Mouse (Mus musculus) heart, embryonic 16.5 days (tissue): ENCODE measurements around the gene Srgap1. TPM values are rescaled to one million over a fixed set of nuclear protein-coding genes. Genes with fewer than 3 reads are reported as not detected.

ENCODE experiments used
- ATAC-seq: fragments of 200-750 bp; cut with Nextera tagmentation; replicated peaks from 2 replicates; pipeline ENCODE4 v1.8.0; 2017; ENCODE audit warnings: moderate number of reproducible peaks; ENCODE audit not compliant: insufficient read depth, low FRiP score; ENCODE audit errors: extremely low read depth
- H3K27ac ChIP-seq: fragments of 300-500 bp; sonication (generic); 2 replicates; pipeline ENCODE4 v1.5.1; 2014; ENCODE audit warnings: mild to moderate bottlenecking, low read length, control low read depth, moderate library complexity
- H3K27me3 ChIP-seq: fragments of 300-500 bp; sonication (generic); 2 replicates; pipeline ENCODE4 v1.6.1; 2014; ENCODE audit warnings: low read length, mixed read lengths; ENCODE audit not compliant: control insufficient read depth, insufficient read depth
- H3K36me3 ChIP-seq: fragments of 300-500 bp; sonication (generic); 2 replicates; pipeline ENCODE4 v1.6.1; 2014; ENCODE audit not compliant: control insufficient read depth, insufficient read depth
- H3K4me1 ChIP-seq: fragments of 300-500 bp; sonication (generic); 2 replicates; pipeline ENCODE4 v1.6.1; 2014; ENCODE audit warnings: low read length, mixed read lengths; ENCODE audit not compliant: control insufficient read depth, insufficient read depth
- H3K4me2 ChIP-seq: fragments of 300-500 bp; sonication (generic); 2 replicates; pipeline ENCODE4 v1.6.1; 2014; ENCODE audit warnings: low read depth, mild to moderate bottlenecking, control low read depth, low read length
- H3K4me3 ChIP-seq: fragments of 300-500 bp; sonication (generic); 2 replicates; pipeline ENCODE4 v1.5.1; 2014; ENCODE audit warnings: mild to moderate bottlenecking, control low read depth, low read length
- H3K9ac ChIP-seq: fragments of 300-500 bp; sonication (generic); 2 replicates; pipeline ENCODE4 v1.6.1; 2014; ENCODE audit warnings: low read length, control low read depth
- H3K9me3 ChIP-seq: fragments of 300-500 bp; sonication (generic); replicated peaks from 2 replicates; pipeline ENCODE4 v1.6.1; 2016; ENCODE audit warnings: low read length; ENCODE audit not compliant: control insufficient read depth
- WGBS: fragments of 180-500 bp; shearing (Covaris S2); extraction: QIAGEN DNeasy Blood & Tissue Kit; methylation state at CpG from one replicate; pipeline ENCODE4 v1.1.7; 2014; 5-methylcytosine and 5-hydroxymethylcytosine counted together
- polyA plus RNA-seq: library from polyadenylated mRNA; unstranded; fragments of >200 nt; fragmentation: Nextera tagmentation; extraction: Ambion mirVana; gene quantifications from 2 replicates; pipeline ENCODE4 v1.2.1, GENCODE M21; 2015

The Srgap1 gene
- polyA plus RNA-seq, 1 experiment from 2014 or later, result 7.1 TPM

DNA sequence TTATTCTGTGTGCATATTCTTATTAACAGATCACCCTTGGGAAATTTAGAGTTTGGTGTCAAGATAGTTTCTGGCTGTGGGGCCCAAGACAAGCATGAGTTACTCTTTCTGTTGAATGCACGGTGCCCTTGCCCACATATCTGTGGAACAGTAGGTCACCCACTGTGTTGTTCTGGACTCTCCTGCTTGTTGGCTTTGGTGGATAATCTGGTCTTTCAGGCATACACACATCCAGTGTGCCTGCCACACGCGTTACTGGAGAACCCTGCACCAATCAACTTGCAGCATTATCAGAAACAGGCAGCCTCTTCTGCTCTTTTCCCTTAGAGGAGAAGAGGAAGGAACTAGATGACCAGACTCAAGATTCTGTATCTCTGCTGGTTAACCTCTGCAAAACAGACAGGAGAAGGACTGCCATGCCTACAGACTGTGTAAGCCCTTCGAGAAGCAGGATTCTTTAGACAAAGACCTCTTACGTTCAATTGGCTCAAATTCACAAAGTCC is 217.3 kb downstream of the Srgap1 start:
- WGBS, result 74% methylated on average over 5 of the region's 5 CpGs
- Histone ChIP-seq H3K9me3 (no peaks in the 10 kb centered on the region), H3K4me1 (peaks cover 10% of the 10 kb centered on the region), H3K4me3 (no peak overlapping the region), H3K4me2 (no peak overlapping the region), H3K9ac (no peak overlapping the region), H3K27ac (no peak overlapping the region), H3K27me3 (no peaks in the 10 kb centered on the region), H3K36me3 (0 out of 2 replicates have a peak, but pooled peaks cover 3% of the 10 kb centered on the region)
- ATAC-seq, result no peak

DNA sequence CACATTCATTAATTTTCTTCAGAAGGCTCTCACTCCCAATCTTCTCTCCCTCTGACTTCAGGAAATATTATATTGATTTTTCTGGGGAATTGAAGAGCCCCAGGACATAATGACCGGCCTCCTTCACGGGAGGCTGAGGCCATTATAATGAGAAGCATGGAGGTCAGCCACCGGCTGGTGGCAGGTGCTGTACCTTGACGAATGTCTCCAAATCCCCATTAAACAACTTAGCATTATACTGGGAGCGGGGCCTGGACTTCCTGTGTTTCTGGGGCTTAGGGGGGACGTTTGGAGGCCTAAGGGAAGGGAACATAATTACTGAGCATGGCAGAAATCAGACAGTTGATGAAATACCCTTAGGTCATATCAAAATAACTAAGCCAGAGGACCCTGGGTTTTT is 218.1 kb downstream of the Srgap1 start:
- peaks cover 10% of the 10 kb centered on the region for H3K4me1 ChIP-seq
- H3K9ac ChIP-seq, result no peak overlapping the region
- H3K27me3 ChIP-seq, result no peaks in the 10 kb centered on the region
- no peak overlapping the region for H3K27ac ChIP-seq
- H3K4me3 ChIP-seq, result no peak overlapping the region
- H3K36me3 ChIP-seq, result 0 out of 2 replicates have a peak, but pooled peaks cover 3% of the 10 kb centered on the region
- no peak for ATAC-seq
- 75% methylated on average over 6 of the region's 6 CpGs for whole genome bisulfite sequencing
- H3K9me3 ChIP-seq, result no peaks in the 10 kb centered on the region
- H3K4me2 ChIP-seq, result no peak overlapping the region

DNA sequence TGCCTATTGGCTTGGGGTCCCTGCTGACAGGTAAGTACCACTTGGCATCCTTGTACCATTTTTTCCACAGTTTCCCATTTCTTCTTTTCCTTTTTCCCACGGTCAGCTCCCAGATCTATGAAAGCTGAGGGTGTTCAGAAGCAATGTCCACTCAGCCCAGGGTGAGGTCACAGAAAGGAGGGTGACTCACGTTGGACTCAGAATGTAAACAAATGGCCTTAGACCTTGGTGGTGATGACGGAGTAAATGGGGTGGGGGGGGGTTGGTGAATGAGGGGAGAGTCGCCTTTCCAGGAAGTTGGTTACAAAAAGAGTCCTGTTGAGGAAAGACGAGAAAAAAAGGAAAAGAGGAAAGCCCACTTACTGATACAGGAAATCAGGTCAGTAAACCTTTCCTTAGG is 224.4 kb downstream of the Srgap1 start:
- Histone ChIP-seq H3K4me2 (no peak overlapping the region), H3K27me3 (no peaks in the 10 kb centered on the region), H3K4me1 (no peaks in the 10 kb centered on the region), H3K4me3 (no peak overlapping the region), H3K36me3 (0 out of 2 replicates have a peak, but pooled peaks cover 2% of the 10 kb centered on the region), H3K27ac (no peak overlapping the region), H3K9ac (no peak overlapping the region), H3K9me3 (no peaks in the 10 kb centered on the region)
- 45% methylated on average over 5 of the region's 5 CpGs for WGBS
- no peak for ATAC-seq

DNA sequence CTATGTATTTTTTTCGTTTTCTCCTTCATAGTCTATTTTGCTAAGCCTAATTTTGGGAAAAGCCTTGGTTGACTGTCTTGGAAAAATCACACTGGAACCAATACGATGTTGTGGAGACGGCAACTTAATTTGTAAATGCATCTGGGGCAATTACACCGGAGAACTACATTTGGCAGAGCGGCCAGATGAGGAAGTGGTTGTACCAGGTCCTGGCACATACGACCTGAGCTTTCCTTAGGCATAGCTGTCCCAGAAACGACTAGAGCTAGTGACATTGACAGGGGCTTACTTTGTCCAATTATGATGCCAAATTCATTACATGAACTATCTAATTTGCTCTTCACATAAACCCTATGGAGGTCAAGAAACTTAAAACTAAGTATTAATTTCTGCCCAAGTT is 226.3 kb downstream of the Srgap1 start:
- Histone ChIP-seq H3K4me2 (no peak overlapping the region), H3K27ac (no peak overlapping the region), H3K27me3 (no peaks in the 10 kb centered on the region), H3K9ac (no peak overlapping the region), H3K4me1 (no peaks in the 10 kb centered on the region), H3K4me3 (no peak overlapping the region), H3K36me3 (0 out of 2 replicates have a peak, but pooled peaks cover 2% of the 10 kb centered on the region), H3K9me3 (no peaks in the 10 kb centered on the region)
- no peak for ATAC-seq
- 84% methylated on average over 7 of the region's 7 CpGs for WGBS

DNA sequence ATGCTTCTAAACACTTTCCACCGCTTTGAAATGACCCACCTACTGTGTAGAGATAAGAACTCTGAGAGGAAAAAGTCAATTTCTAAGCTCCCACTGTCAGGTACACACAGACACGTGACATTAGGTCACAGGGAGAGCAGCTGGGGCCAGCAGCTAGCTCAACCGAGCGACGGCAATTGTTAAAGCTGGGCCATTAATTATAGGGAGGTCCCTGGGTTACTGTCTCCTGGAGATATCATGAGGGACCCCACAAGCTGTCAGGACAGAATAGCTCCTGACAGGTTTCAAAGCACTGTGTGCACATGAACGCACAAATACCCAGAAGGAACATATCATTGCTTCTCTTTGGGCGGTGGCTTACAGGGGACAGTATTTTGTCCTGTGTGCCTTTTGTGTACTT is 229.1 kb downstream of the Srgap1 start:
- no peaks in the 10 kb centered on the region for H3K9me3 ChIP-seq
- H3K9ac ChIP-seq, result no peak overlapping the region
- no peak overlapping the region for H3K4me2 ChIP-seq
- no peak overlapping the region for H3K4me3 ChIP-seq
- H3K36me3 ChIP-seq, result 0 out of 2 replicates have a peak, but pooled peaks cover 2% of the 10 kb centered on the region
- H3K4me1 ChIP-seq, result no peaks in the 10 kb centered on the region
- WGBS, result 76% methylated on average over 7 of the region's 7 CpGs
- ATAC-seq, result no peak
- no peaks in the 10 kb centered on the region for H3K27me3 ChIP-seq
- no peak overlapping the region for H3K27ac ChIP-seq

GRCm38 (mm10) chr10:121807771-121808170 is 239.3 kb downstream of the Srgap1 start:
- Histone ChIP-seq H3K4me1 (peaks cover 2% of the 10 kb centered on the region; the same call in 1 of the 2 replicates), H3K4me3 (no peak overlapping the region), H3K36me3 (no peaks in the 10 kb centered on the region), H3K27me3 (no peaks in the 10 kb centered on the region), H3K27ac (no peak overlapping the region), H3K9ac (no peak overlapping the region), H3K4me2 (no peak overlapping the region), H3K9me3 (no peaks in the 10 kb centered on the region)
- no peak for ATAC-seq
- 84% methylated on average over 11 of the region's 11 CpGs for WGBS

GRCm38 (mm10) chr10:121806806-121807205 is 240.3 kb downstream of the Srgap1 start:
- 87% methylated on average over 11 of the region's 11 CpGs for WGBS
- Histone ChIP-seq H3K4me2 (no peak overlapping the region), H3K4me1 (peaks cover 2% of the 10 kb centered on the region; the same call in 1 of the 2 replicates), H3K27me3 (no peaks in the 10 kb centered on the region), H3K9me3 (no peaks in the 10 kb centered on the region), H3K27ac (no peak overlapping the region), H3K36me3 (no peaks in the 10 kb centered on the region), H3K9ac (no peak overlapping the region), H3K4me3 (no peak overlapping the region)
- no peak for ATAC-seq

DNA sequence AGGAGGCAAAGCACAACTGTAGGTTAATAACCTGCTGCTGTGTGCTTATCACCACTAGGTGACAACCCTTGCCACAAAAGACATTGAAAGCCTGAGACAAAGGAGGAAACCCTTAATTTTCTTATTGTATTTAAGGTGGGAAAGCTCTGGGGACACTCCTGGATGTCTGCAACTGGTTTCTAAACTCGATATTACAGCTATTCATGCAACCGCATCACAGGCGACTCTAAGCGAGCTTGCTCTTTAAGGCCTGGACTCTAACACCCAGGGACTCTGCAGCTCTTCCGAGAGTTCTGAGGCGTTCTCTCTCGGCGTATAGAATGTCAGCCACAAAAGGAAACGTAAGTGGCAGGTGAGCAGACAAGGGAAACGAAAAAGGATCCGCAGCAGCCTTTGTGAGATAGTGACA is 241.2 kb downstream of the Srgap1 start:
- Histone ChIP-seq H3K9ac (no peak overlapping the region), H3K27me3 (no peaks in the 10 kb centered on the region), H3K9me3 (no peaks in the 10 kb centered on the region), H3K4me3 (no peak overlapping the region), H3K27ac (no peak overlapping the region), H3K4me1 (peaks cover 2% of the 10 kb centered on the region; the same call in 1 of the 2 replicates), H3K36me3 (no peaks in the 10 kb centered on the region), H3K4me2 (peak overlapping the region; percentile 36; the same call in 1 of the 2 replicates)
- WGBS, result 40% methylated on average over 11 of the region's 11 CpGs
- ATAC-seq, result no peak

- Histone ChIP-seq H3K27ac (no peak overlapping the region), H3K27me3 (no peaks in the 10 kb centered on the region), H3K4me1 (peaks cover 2% of the 10 kb centered on the region; the same call in 1 of the 2 replicates), H3K9ac (no peak overlapping the region), H3K36me3 (peaks cover 3% of the 10 kb centered on the region; the same call in 1 of the 2 replicates), H3K4me2 (no peak overlapping the region), H3K4me3 (no peak overlapping the region), H3K9me3 (no peaks in the 10 kb centered on the region)
- no peak for ATAC-seq
- 95% methylated on average over 13 of the region's 13 CpGs for WGBS
Measured at GRCm38 (mm10) chr10:121804551-121804950, 242.6 kb downstream of the Srgap1 start.
